Mouse (Mus musculus): Measurements from ENCODE around the gene Cttnbp2.
"Not testable (repeated sequence)": the region's sequence is repeated elsewhere in the genome, so short reads cannot be mapped to it uniquely, and the experiment has no call there.

The Cttnbp2 gene

GRCm38 (mm10) chr6:18417866-18418454 is 96.7 kb downstream of the Cttnbp2 start:
- DNase-seq (ENCODE audit: low spot score in 2 of 2): no peak

DNA sequence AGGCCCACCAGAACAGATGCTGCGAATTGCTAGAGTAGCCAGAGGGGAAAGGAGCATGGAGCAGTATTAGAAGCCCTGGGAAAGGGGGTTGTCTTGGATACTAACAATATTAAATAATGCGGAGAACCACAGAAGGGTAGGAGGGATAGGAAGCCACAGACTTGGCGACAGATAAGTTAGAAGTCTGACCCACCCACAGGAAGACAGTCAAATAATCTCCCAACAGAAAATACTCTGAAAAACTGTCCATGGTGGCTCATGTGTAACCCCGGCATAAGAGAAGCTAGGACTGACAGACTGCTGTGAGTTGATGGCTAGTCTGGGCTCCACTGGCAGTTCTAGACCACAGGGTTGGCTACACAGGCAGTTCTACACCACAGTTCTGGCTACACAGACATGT is 98.7 kb downstream of the Cttnbp2 start:
- no peak for DNase-seq (ENCODE audit: low spot score in 2 of 2)

DNA sequence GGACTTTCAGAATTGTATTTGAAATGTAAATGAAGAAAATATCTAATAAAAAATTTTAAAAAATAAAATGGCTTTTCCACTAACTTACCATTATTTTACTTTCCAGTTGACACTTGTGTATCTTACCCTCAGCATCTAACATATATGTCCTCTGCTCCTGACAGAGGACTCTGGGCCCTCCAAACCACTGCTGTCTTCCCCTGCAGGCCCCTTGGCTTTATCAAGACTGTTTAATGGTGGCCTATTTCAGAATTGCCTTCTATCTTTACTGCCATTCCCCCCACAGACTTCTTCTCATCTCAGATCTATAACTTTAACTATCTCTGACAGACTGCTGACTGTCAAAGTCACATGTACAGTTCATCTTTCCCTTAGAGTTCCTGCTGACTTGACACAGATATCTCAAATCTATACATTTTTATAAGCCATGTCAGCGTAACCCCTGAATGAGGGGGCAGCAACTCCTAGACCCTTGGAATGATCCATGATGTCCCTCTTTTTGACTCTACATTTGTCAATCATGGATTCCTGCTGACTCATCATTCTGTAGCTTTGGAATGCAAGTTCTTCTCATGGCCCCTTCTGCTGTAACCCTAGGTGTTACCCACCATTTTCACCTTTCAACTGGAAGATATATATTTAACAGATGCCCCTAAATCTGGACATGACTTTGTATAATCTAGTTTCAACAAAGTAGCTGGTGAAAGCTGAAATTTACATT is 103.0 kb downstream of the Cttnbp2 start:
- no peak for DNase-seq (ENCODE audit: low spot score in 2 of 2)

DNA sequence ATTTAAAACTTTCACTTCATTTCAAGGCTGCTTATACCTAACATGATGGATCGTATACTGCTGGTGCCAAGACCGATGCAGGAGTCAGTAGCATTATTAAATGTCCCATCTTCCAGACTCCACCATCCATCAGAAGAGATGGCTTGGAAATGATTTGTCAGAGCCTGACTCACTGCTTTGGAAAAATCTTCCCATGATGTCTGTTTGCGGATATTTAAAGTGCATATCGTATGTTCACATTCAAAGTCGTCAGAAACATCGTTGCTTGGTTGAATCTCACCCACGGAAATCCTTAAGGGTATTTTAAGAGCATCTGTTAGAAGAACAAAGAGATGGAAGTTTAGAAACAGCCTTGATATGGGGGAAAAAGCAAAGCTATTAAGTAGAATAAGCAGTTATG is 106.2 kb downstream of the Cttnbp2 start:
- DNase-seq (ENCODE audit: low spot score in 2 of 2): peak in 1 of 2 experiments; percentile 54

GRCm38 (mm10) chr6:18401066-18401674 is 113.5 kb downstream of the Cttnbp2 start:
- no peak for DNase-seq (ENCODE audit: low spot score in 2 of 2)

- DNase-seq (ENCODE audit: low spot score in 2 of 2): no peak
These were observed 133.3 kb downstream of the Cttnbp2 start for GRCm38 (mm10) chr6:18381380-18381779.

- DNase-seq (ENCODE audit: low spot score in 2 of 2): no peak
These were observed 134.1 kb downstream of the Cttnbp2 start for GRCm38 (mm10) chr6:18380300-18381202.

- DNase-seq (ENCODE audit: low spot score in 2 of 2): not testable (repeated sequence)
These were observed 136.9 kb downstream of the Cttnbp2 start for GRCm38 (mm10) chr6:18377755-18378154.

GRCm38 (mm10) chr6:18374744-18375143 is 139.9 kb downstream of the Cttnbp2 start:
- DNase-seq (ENCODE audit: low spot score in 2 of 2): no peak

DNA sequence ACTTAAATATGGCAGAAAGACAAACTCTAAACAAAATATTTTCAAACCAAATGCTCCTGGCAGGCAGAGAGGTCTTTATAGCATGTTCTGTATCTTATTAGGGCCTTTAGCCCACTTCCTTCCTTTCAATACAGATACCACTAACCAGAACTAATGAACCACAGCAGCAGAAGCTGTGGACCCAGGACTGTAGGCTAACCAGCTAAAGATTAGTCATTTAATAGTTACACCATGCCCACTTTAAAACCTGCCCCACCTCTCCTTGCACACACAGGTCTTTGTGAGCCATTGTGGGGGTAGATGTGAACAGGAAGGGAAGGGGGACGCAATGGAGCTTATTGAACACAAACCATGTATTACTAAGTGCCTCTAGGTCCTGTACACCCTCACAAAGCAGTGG is 141.0 kb downstream of the Cttnbp2 start:
- no peak for DNase-seq (ENCODE audit: low spot score in 2 of 2)

DNA sequence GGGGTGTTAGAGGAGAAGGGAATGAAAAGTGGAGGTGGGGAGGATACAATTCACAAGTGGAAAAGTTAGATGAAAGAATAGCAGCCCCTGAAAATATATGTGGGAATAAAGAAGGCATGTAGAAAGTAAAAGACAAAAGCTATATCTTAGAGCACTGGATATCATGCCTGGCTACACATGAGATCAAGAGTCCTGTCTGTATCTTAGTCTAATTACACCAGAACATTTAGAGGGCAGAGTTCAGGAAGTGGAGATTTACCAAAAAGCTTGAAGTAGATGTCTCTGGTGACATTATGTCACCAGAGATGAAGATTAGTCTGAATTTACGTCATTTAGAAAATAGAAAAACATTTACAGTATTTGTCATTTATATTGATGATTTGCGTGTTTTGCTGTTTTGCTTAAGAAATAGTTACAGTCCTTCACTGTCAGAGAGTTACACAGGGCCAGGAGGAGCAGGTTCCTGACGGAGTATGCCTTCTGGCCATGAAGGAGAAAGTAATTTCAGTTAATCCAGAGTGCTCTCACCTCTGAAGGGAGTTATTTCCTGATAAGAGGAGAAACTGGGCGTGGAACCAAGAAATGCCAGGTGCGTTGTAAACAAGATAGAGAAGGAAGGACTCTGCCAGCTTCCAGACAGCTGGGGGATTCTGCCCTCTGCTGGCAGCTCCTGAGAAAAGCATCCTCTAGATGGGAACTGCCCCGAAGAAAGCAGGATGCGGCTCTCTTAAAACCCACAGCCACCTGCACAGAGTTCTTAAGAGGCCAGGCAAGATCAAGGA is 142.0 kb downstream of the Cttnbp2 start:
- DNase-seq (ENCODE audit: low spot score in 2 of 2): peak; percentile 54 to 59

DNA sequence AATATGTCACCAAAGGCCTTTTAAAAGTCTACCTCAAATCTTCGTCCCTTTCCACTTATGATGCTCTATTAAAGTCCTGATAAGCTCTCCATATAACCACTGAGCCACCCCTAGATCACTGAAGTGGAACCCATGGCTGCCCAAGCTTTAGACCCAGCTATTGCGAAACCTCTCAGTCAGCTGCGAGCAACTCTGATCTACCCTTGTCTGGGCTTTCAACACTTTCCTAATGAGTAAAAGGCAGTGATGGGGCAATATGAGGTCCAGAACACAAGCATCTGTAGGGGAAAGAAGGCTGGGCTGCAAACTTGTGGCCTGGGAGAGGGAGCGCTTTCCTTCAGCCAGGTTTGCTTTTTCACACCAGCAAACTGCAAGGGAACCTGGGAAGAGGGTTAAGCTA is 144.9 kb downstream of the Cttnbp2 start:
- DNase-seq (ENCODE audit: low spot score in 2 of 2): no peak

DNA sequence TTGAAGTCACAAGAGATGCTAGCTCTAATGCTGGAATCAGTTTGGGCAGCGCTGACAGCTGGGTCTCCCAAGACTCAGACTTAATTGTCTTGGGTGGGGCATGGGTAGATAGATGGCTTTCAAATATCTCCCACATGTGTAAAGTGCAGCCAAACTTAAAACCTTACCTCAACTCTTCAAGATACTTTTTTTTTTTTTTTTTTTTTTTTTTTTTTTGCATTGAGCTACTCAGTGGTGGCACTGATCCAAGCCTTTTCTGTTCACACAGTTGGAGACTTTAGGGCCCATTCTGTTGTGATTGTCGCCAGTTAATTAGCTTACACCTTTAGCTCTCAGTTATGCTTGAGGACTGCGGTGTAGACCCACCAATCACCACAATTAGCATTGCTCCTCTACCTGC is 145.6 kb downstream of the Cttnbp2 start:
- no peak for DNase-seq (ENCODE audit: low spot score in 2 of 2)

GRCm38 (mm10) chr6:18362232-18362631 is 152.4 kb downstream of the Cttnbp2 start:
- DNase-seq (ENCODE audit: low spot score in 2 of 2): no peak

- no peak for DNase-seq (ENCODE audit: low spot score in 2 of 2)
These were observed 153.7 kb downstream of the Cttnbp2 start for GRCm38 (mm10) chr6:18360955-18361354.

DNA sequence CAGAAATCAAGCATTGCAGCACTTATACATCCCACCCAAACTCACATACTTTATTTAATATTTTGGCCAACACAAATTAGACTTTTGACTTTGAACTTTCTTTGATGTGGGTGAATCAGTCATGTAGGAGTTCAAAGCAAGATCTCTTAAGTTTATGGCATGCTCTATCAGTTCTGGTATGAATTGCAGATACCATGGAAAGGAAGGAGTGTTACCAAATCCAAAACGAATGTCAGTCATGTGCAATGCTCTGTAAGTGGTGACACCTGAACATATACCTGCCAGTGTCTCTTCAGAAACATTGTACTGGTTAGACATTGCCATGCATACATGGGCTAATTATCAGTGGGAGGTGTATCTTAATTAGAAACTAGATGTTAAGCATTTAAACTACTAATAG is 154.5 kb downstream of the Cttnbp2 start:
- DNase-seq (ENCODE audit: low spot score in 2 of 2): no peak

GRCm38 (mm10) chr6:18349153-18349858 is 165.3 kb downstream of the Cttnbp2 start:
- DNase-seq (ENCODE audit: low spot score in 2 of 2): no peak

DNA sequence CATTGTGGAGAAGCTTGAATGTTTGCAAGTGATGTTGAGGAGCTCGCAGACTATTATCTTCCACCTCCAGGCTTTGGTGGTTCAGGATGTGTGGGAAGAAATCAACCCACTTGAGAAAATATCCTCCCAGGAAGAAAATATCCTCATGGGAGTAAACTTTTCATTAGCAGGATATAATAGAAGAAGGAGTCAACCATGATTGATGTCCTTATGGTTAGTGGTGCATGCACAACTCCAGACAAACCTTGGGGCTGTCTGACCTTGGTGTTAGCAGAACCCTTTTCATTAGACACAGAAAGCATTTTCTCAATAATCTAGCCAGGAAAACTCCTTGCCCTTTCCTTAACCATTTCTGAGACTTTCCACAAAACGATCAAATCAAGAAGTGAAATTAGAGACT is 170.4 kb downstream of the Cttnbp2 start:
- DNase-seq (ENCODE audit: low spot score in 2 of 2): no peak

DNA sequence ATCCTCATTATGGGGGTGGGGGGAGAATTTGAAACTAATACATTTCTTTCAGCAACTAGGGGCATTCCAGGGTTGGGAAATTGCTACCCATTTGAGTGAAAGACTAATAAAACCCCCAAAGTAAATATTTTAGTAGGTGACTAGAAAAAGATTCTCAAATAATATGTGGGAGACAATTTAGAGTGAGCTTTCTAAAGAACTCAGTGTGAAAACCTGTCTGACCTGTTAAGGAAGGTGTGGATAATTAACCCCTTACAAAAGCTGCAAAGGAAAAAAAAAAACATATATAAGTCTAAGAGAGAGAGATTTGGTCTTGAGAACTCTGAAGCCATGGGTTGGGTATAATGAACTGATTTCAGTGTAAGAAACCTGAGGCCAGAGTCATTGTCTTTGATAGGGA is 176.3 kb downstream of the Cttnbp2 start:
- DNase-seq (ENCODE audit: low spot score in 2 of 2): no peak

GRCm38 (mm10) chr6:18335393-18335792 is 179.2 kb downstream of the Cttnbp2 start:
- DNase-seq (ENCODE audit: low spot score in 2 of 2): no peak

DNA sequence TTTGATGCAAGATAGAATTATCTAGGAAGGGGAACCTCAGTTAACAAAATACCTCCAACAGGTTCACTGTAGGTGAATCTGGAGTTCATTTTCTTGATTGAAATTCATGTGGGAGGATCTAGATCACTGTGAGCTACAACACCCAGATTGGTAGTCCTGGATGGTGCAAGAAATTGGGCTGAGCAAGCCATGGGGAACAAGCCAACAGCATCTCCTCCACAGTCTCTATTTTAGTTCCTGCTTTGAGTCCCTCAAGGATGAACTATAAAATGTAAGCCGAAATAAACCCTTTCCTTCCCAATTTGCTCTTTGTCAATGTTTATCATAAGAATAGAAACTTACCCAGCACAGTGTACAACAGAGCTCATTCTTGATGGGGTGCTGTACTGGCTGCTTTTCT is 191.7 kb downstream of the Cttnbp2 start:
- DNase-seq (ENCODE audit: low spot score in 2 of 2): no peak
